Mouse (Mus musculus) MEL-GATA-1-ER (cell line): ENCODE measurements around the gene Gm20388.

Source experiments
- DNase-seq: peaks from one replicate; pipeline ENCODE4 v3.0.0-alpha.2; 2012; ENCODE audit warnings: low read depth; ENCODE audit errors: extremely low read depth

Gm20388 gene

GRCm38 (mm10) chr8:124362589-124362988 lies 4451.9 kb downstream of the Gm20388 start:
- no peak for DNase-seq

- no peak for DNase-seq
Measured at GRCm38 (mm10) chr8:124363337-124363736, 4452.7 kb downstream of the Gm20388 start.

- peak; percentile 20 for DNase-seq
Measured at GRCm38 (mm10) chr8:124368213-124368612, 4457.6 kb downstream of the Gm20388 start.

GRCm38 (mm10) chr8:124370422-124371183 lies 4460.0 kb downstream of the Gm20388 start:
- no peak for DNase-seq

GRCm38 (mm10) chr8:124371410-124372123 lies 4460.9 kb downstream of the Gm20388 start:
- DNase-seq: no peak

- DNase-seq: no peak
Measured at GRCm38 (mm10) chr8:124373753-124374152, 4463.1 kb downstream of the Gm20388 start.

- no peak for DNase-seq
Measured at GRCm38 (mm10) chr8:124375168-124375567, 4464.5 kb downstream of the Gm20388 start.

- DNase-seq: no peak
Measured at GRCm38 (mm10) chr8:124375727-124376126, 4465.1 kb downstream of the Gm20388 start.

- no peak for DNase-seq
Measured at GRCm38 (mm10) chr8:124376406-124376805, 4465.8 kb downstream of the Gm20388 start.

GRCm38 (mm10) chr8:124379289-124379688 lies 4468.6 kb downstream of the Gm20388 start:
- no peak for DNase-seq

GRCm38 (mm10) chr8:124382235-124382634 lies 4471.6 kb downstream of the Gm20388 start:
- DNase-seq: no peak

- no peak for DNase-seq
Measured at GRCm38 (mm10) chr8:124384336-124384735, 4473.7 kb downstream of the Gm20388 start.

- no peak for DNase-seq
Measured at GRCm38 (mm10) chr8:124386225-124386899, 4475.7 kb downstream of the Gm20388 start.

GRCm38 (mm10) chr8:124389495-124389894 lies 4478.9 kb downstream of the Gm20388 start:
- no peak for DNase-seq

- DNase-seq: no peak
Measured at GRCm38 (mm10) chr8:124391191-124391590, 4480.6 kb downstream of the Gm20388 start.

GRCm38 (mm10) chr8:124392271-124393012 lies 4481.8 kb downstream of the Gm20388 start:
- no peak for DNase-seq

- DNase-seq: no peak
Measured at GRCm38 (mm10) chr8:124393013-124393412, 4482.4 kb downstream of the Gm20388 start.

- DNase-seq: no peak
Measured at GRCm38 (mm10) chr8:124393927-124394326, 4483.3 kb downstream of the Gm20388 start.

GRCm38 (mm10) chr8:124394951-124395350 lies 4484.3 kb downstream of the Gm20388 start:
- no peak for DNase-seq
